Mouse (Mus musculus) WW6 (cell line): Measurements from ENCODE around the gene Rwdd2a.

ENCODE experiments used
- DNase-seq: peaks from one replicate; pipeline ENCODE4 v3.0.0-alpha.2; 2013; ENCODE audit warnings: low read depth, low spot score

The Rwdd2a gene

DNA sequence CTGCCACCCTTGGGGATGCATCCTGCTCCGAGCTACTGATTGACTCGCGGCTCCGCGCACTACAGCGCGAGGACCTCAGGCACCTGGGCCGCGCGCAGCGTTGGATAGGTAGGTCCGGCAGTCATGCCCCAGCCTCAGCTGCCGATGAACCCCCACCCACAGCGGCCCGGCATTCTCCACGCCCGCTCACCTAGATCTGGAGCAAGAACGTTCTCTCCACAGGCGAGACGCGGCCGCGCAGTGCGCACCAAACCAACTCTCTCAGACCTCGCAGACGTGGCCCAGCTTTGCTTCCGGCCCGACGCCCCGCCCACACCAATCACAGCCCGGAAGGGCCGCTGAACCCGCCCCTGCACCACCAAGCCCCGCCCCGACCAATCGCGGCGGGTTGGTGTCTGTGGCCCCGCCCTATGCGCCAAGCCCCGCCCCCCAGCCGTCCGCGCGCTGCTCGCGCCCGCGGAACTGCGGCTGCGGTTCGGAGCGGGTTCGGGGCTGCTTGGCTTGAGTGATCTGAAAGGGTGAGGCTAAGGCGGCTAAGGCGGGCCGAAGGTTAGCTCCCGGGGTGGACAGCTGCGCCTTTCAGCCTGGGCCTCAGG lies at the start of gene Rwdd2a, which contains the start of gene Pgm3:
Gene Rwdd2a, plus strand, starts transcription at position 452 of the 596 bp plus-strand sequence.
Gene Pgm3, minus strand, starts transcription at position 303 of the 596 bp plus-strand sequence.
- peak; percentile 84 for DNase-seq

GRCm38 (mm10) chr9:86522335-86522734 lies 49.5 kb upstream of the Rwdd2a start:
- no peak for DNase-seq

DNA sequence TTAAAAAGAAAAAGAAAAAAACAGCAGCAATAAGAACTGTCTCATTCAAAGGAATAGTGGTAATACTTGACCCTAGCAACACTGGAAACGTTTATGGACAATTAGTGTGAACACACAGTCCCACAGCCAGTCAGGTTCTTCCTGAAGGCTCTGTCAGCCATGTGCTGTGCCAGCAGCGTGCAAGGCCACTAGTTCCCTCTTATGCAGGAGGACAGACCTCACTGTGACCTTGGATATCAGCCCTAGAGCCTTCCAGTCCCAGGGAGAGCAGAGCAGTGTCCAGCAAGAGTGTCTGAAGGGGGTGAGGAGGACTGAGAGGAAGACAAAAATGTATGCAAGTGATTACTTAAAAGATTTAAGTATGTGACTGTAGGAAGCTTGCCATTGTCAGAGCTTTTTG lies 46.2 kb upstream of the Rwdd2a start:
- no peak for DNase-seq

DNA sequence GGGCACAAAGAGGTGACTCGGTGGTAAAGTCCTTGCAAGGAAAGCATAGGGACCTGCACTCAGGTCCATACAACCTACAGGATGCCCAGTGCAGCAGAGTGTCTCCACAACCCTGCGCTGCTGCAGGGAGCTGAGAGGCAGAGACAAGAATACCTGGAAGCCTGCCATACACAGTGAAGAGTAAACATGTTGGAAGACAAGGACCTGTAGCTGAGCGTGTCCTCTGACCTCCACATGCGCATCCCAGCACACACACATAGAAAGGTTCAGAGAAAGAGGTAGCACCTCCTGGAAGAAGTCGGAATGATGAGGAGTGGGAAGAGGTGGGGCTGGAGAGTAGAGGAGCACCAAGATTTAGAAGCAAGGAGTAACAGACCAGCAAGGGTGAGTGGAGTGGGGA lies 37.7 kb upstream of the Rwdd2a start:
- no peak for DNase-seq

GRCm38 (mm10) chr9:86543451-86543850 lies 28.3 kb upstream of the Rwdd2a start:
- DNase-seq, result no peak

GRCm38 (mm10) chr9:86544559-86544958 lies 27.2 kb upstream of the Rwdd2a start:
- no peak for DNase-seq

DNA sequence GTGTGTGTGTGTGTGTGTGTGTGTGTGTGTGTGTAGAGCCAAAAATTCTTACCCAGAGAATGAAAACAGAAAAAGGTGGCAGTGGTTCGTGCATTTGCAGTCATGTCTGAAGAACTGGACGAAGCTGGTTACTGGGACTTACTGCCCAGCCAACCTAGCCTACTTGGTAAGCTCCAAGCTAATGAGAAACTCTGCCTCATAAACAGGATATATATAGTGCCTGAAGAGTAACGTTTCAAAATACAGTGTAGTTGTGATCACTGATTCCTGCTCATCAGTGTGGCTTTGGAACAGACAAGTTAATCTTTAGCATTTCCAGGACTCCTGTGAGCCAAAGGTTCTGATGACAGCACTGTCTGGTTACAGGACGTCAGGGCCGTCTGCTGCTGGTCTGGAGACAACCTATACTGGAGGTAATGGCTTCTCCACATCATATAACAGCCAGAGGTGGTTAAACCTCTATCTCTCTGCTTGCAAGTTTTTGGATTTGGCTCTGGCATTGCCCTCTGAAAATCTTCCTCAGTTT lies 22.1 kb upstream of the Rwdd2a start:
- no peak for DNase-seq

- no peak for DNase-seq
Observed at GRCm38 (mm10) chr9:86550717-86551116, 21.1 kb upstream of the Rwdd2a start.

GRCm38 (mm10) chr9:86553886-86554285 lies 17.9 kb upstream of the Rwdd2a start:
- DNase-seq, result no peak

GRCm38 (mm10) chr9:86554641-86555040 lies 17.1 kb upstream of the Rwdd2a start:
- DNase-seq, result no peak

DNA sequence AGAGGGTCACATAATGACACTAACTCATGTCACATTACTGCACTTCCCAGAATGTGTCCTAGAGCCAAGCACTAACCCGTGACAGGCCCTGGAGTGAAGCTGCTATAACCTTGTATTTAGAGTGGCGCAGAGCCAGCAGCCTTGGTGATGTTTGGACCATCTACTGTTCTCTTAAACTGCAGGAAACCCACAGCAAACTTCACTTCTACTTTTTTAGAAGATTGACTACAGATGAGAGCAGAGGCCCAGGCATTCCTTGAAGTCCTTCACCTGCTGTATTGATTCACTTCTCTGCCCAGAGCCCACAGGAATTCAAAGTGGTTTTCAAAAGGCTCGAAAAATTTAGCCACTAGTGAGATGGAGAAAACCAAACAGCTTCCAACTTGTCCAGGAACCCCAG lies 11.2 kb upstream of the Rwdd2a start:
- no peak for DNase-seq

DNA sequence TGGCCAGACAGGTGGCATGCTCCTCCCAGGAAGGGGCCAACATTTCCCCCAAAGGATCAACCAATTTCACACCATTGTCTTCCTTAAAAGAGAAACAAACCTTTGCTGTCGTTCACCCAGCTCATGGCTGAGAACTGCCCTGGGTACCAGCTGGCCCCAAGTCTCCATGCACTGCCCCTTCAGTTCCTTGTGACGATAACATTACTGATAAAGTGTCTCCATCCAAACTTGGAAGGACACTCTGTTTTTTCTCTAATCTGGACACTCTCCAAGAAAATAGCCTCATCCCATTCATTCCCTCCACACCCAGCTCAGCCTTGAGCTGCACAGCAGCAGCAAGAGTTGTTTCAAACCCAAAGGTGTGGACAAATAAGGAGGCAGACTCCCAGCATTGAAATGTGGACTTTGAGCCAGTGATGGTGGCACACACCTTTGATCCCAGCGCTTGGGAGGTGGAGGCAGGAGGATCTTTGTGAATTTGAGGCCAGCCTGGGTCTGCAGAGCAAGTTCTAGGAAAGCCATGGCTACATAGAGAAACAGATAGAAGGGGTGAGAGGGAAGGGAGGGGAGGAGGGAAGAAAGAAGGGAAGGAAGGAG lies 2.4 kb upstream of the Rwdd2a start:
- DNase-seq, result no peak

DNA sequence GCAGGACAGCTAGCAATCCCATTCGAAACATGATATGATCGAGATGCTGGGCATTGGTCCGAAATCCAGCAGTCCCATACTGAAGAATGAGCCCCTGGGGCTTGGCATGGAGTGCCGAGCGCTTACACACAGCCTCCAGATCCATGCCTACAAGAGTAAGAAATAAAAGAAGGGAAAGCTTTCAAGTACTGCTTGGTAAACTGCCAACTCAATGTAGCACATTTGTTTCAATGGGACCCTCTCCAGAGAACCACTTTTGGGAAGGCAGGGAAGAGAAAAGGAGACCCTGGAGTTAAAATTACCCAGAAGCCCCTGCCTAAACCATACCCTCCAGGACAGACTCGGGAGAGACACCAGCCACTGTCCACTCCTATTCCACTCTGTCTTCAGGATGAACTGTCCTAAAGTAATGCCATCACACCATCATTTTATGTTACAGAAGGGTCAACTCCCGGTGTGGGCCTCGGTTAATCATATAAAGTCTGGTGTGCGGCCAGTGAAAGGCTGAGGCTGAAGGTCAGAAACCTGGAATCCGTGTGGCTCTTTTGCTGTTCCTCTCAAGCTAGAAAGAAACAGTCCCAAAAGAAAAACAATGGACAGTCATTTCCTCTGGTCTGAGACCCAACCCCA lies 1.4 kb upstream of the Rwdd2a start:
- no peak for DNase-seq

DNA sequence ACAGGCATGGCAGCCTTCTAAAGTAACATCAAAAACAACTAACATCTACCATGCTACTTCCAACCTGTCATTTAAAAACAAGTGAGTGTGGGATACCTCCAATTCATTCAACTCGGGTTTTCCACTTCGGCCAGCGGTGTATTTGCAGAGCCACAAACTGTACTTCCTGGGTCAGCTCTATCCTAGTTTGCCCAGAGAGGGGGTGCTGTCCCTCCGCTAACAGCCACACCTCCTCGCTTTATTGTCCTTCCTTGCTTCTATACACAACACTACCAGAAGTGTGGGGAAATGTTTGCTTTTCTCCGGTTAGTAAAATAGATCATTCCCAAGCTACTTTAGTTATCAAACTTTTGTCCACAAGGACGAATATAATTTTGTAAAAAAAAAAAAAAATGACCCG lies 845 bp upstream of the Rwdd2a start:
- no peak for DNase-seq

DNA sequence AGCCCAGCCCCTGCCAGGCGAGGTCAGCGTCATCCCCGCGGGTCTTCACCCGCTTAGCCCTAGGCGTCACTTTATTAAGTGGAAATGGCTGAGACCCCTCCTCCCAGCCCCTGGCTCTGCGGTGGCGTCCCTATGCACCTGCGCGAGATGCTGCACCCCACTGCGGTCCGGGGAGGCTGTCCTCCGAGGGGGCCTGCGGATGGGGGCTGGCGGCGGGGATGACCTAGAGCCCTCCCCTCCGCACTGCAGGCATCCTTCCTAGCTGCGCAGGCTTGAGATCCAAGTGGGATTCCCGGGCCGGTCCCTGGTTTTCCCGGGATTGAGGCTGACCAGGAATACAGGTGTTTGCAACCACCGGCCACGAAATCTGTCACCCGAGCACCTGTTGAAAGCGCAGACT lies 405 bp downstream of the Rwdd2a start:
- DNase-seq, result no peak

- DNase-seq, result peak; percentile 49
Observed at GRCm38 (mm10) chr9:86572636-86573291, 973 bp downstream of the Rwdd2a start.

DNA sequence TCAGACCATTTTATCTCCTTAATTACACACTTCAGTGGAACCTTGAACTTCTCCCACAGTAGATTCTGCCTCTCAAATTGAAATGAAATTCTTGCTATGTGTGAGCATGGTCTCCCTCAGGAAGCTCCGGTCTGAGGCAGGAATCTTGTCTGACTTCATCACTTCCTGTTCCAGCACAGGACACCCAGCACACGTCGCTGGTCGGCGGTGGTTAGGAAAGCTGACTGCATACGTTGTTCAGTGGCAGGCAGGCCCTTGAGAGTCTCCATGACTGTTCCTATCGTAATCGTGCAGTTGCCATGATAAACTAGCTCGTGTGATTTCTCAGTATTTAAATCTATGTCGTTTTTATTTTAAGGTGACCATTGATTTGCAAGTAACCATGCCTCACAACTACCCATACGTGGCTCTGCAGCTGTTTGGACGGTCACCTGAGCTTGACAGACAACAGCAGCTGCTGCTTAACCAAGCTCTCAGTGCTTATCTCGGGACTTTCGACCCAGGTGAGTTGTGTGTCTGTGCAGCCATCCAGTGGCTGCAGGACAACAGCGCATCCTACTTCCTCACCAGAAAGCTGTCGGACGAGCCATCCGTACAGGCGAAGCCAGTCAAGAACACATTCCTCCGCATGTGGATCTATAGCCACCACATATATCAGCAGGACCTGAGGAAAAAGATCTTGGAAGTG lies 2.0 kb downstream of the Rwdd2a start:
- DNase-seq, result no peak

GRCm38 (mm10) chr9:86575178-86575577 lies 3.4 kb downstream of the Rwdd2a start:
- DNase-seq, result no peak

DNA sequence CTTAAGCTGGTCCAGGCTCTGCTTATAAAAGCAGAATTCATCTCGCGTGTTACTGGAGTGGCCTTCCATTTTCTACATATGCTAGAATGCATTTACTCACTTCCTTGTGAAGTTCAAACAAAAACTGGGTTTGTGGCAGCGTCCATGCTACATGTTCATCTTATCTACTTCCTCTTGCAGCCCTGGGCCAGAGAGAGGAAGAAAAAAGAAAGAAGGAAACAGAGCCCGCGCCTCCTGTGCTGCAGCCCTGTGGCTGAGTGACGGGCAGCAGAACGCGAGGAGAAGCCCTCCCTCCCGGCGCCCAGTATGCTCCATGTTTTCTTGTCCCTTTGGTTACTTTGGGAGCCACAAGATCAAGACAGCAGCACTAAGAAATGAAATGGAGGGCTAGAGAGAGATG lies 7.9 kb downstream of the Rwdd2a start:
- DNase-seq, result no peak

- no peak for DNase-seq
Observed at GRCm38 (mm10) chr9:86583740-86584139, 11.9 kb downstream of the Rwdd2a start.

DNA sequence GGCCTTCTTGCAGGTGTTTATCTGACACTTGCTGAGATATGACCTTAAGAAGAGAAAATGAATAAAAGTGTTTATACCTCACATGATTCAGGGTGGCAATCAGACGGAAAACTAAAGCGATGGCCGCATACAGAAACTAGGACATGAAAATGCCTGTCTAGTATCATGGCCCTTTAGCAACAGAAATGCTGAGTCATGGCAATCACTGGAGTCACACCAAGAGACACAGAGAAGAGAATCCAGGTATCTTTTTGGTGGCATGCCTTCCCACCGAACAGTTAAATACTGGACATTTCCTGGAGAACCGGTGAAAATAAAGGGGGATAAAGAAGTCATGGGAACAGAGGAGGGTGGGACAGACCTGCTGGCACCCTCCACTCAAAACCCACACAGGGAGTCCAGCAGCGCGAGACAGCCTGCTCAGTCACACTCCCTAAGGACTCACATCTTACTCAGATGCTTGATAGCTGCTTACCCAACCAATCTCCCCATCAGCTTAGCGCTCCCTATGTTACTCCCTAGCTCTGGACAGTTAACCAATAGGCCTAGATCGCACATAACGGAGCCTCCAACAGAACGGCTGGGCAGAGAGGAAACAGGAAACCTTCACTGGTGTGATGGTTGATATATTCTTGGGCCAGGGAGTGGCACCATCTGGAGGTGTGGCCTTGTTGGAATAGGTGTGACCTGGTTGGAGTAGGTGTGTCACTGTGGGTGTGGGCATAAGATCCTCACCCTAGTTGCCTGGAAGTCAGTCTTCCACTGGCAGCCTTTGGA lies 15.4 kb downstream of the Rwdd2a start:
- DNase-seq, result no peak
